Mouse (Mus musculus) forebrain, embryonic 14.5 days (tissue): Measurements from ENCODE around the gene Zfp78. TPM values are rescaled to one million over a fixed set of nuclear protein-coding genes. Genes with fewer than 3 reads are reported as not detected.

Experiments
- ATAC-seq: fragments of 200-750 bp; cut with Nextera tagmentation; 2 replicates; pipeline ENCODE4 v1.8.0; 2017; ENCODE audit warnings: mild to moderate bottlenecking, moderate library complexity
- DNase-seq: peaks from one replicate; pipeline ENCODE4 v3.0.0-alpha.2; 2015; ENCODE audit warnings: low spot score
- H3K27ac ChIP-seq: fragments of 300-500 bp; sonication (generic); 2 replicates; pipeline ENCODE4 v1.5.1; 2014; ENCODE audit warnings: low read depth, mild to moderate bottlenecking, control low read depth, low read length, moderate library complexity
- H3K27me3 ChIP-seq: fragments of 300-500 bp; sonication (generic); replicated peaks from 2 replicates; pipeline ENCODE4 v1.6.1; 2014; ENCODE audit warnings: low read length, control low read depth, mixed read lengths; ENCODE audit not compliant: control insufficient read depth, insufficient read depth
- H3K36me3 ChIP-seq: fragments of 300-500 bp; sonication (generic); 2 replicates; pipeline ENCODE4 v1.6.1; 2014; ENCODE audit warnings: low read length, control low read depth; ENCODE audit not compliant: control insufficient read depth, insufficient read depth
- H3K4me1 ChIP-seq: fragments of 300-500 bp; sonication (generic); 2 replicates; pipeline ENCODE4 v1.6.1; 2014; ENCODE audit warnings: antibody characterized with exemption, low read length, control low read depth; ENCODE audit not compliant: control insufficient read depth, insufficient read depth
- H3K4me2 ChIP-seq: fragments of 300-500 bp; sonication (generic); 2 replicates; pipeline ENCODE4 v1.6.1; 2014; ENCODE audit warnings: mild to moderate bottlenecking, control low read depth, low read length
- H3K4me3 ChIP-seq: fragments of 300-500 bp; sonication (generic); 2 replicates; pipeline ENCODE4 v1.5.1; 2014; ENCODE audit warnings: low read depth, low read length, control low read depth
- H3K9ac ChIP-seq: fragments of 300-500 bp; sonication (generic); 2 replicates; pipeline ENCODE4 v1.6.1; 2014; ENCODE audit warnings: mild to moderate bottlenecking, low read length, control low read depth, moderate library complexity
- H3K9me3 ChIP-seq: fragments of 300-500 bp; sonication (generic); replicated peaks from 2 replicates; pipeline ENCODE4 v1.6.1; 2016; ENCODE audit warnings: low read length, control low read depth, mixed read lengths; ENCODE audit not compliant: control insufficient read depth
- WGBS: fragments of 180-500 bp; shearing (Covaris S2); extraction: QIAGEN DNeasy Blood & Tissue Kit; methylation state at CpG from one replicate; pipeline ENCODE4 v1.1.7; 2014; 5-methylcytosine and 5-hydroxymethylcytosine counted together
- polyA plus RNA-seq: library from polyadenylated mRNA; unstranded; fragments of >200 nt; fragmentation: Nextera tagmentation; extraction: Ambion mirVana; gene quantifications from 2 replicates; pipeline ENCODE4 v1.2.1, GENCODE M21; 2014

The Zfp78 gene
- polyA plus RNA-seq, 1 experiment from 2014 or later = 4.5 TPM

- no peak overlapping the region for H3K4me2 ChIP-seq
- no peak overlapping the region for H3K9ac ChIP-seq
- H3K27ac ChIP-seq = no peak overlapping the region
- H3K9me3 ChIP-seq = no peaks in the 10 kb centered on the region
- H3K4me1 ChIP-seq = 0 out of 2 replicates have a peak, but pooled peaks cover 3% of the 10 kb centered on the region
- 0 out of 2 replicates have a peak, but pooled peaks cover 9% of the 10 kb centered on the region for H3K36me3 ChIP-seq
- H3K27me3 ChIP-seq = no peaks in the 10 kb centered on the region
- H3K4me3 ChIP-seq = no peak overlapping the region
- 88% methylated on average over 2 of the region's 2 CpGs for WGBS
- ATAC-seq (no peak), DNase-seq (no peak)
Observed at GRCm38 (mm10) chr7:6381431-6381830, 18.4 kb downstream of the Zfp78 start.

DNA sequence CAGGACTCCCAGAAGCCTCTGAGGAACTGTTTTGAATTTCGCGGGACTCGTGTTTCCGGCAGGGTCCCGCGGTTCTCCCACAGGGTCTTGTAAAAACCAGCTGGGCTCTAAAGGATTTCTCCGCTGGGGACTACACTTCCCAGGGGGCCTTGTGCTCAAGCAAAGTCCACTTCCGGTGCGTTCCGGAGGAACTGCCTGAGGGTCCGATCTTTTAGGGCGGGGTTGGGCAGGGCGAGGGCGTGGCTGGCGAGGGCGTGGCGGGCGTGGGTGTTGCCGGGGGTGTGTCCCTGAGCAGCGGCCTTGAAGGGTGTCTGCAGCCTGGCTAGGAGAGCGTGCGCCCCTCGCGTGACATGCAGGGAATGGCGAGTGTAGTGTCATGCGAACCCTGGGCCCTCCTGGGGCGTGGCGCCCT is 20.0 kb downstream of the Zfp78 start, which contains the start of gene Zfp28:
Zfp28 (plus strand) TSS at position 252 of the 412 bp plus-strand sequence.
- Histone ChIP-seq H3K27me3 (no peaks in the 10 kb centered on the region), H3K27ac (no peak within 1 kb of the TSS), H3K9ac (peak within 1 kb of the TSS; percentile 76), H3K36me3 (0 out of 2 replicates have a peak, but pooled peaks cover 9% of the 10 kb centered on the region), H3K4me3 (peak within 1 kb of the TSS; percentile 68), H3K4me1 (0 out of 2 replicates have a peak, but pooled peaks cover 3% of the 10 kb centered on the region), H3K4me2 (peak within 1 kb of the TSS; percentile 87), H3K9me3 (no peaks in the 10 kb centered on the region)
- ATAC-seq (peak; percentile 98), DNase-seq (peak; percentile 99)
- 0% methylated on average over 27 of the region's 28 CpGs for WGBS

DNA sequence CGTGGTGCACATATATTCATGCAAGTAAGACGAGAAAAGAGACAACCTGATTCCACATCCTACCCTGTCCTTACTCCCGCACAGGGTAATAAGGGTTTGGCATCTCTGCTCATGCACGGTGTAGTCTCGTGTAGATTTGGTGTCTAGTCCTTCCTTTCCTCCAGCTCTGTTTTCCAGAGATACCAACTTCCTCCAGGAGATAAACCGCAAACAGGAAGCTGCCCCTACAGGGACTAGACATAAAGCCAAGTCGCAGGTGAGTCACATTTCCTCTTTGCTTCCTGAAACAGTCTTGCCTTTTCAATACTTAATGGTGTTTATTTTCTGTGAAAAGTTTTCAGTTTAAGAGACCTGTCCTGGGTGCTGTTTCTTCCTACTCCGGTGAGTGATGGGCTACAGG is 20.9 kb downstream of the Zfp78 start:
- no peak overlapping the region for H3K27ac ChIP-seq
- H3K4me3 ChIP-seq = peak overlapping the region; percentile 68
- ATAC-seq = no peak
- H3K4me2 ChIP-seq = peak overlapping the region; percentile 87
- H3K27me3 ChIP-seq = no peaks in the 10 kb centered on the region
- peak overlapping the region; percentile 76 for H3K9ac ChIP-seq
- H3K4me1 ChIP-seq = 0 out of 2 replicates have a peak, but pooled peaks cover 3% of the 10 kb centered on the region
- WGBS = 79% methylated on average over 8 of the region's 8 CpGs
- H3K36me3 ChIP-seq = 0 out of 2 replicates have a peak, but pooled peaks cover 2% of the 10 kb centered on the region
- no peaks in the 10 kb centered on the region for H3K9me3 ChIP-seq
- DNase-seq = no peak

DNA sequence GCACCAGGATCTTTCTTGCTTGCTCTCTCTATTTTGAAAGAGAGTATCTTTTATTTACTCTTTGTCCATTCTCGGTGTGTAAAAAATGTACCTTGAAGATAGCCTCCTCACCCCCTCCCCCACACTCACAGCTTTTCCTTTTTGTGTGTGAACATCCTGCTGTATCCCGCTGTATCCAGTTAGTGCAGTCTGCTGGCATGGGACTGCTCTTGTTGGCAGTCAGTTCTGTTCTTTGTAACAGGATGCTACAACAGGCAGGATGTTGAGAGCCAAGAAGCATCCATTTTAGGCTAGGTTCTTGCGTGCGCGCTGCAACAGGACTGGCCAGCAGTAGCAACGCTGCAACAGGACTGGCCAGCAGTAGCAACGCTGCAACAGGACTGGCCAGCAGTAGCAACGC is 23.9 kb downstream of the Zfp78 start:
- no peaks in the 10 kb centered on the region for H3K27me3 ChIP-seq
- no peak overlapping the region for H3K9ac ChIP-seq
- peaks cover 25% of the 10 kb centered on the region for H3K36me3 ChIP-seq
- peak; percentile 34 for DNase-seq
- no peak overlapping the region for H3K27ac ChIP-seq
- WGBS = 94% methylated on average over 7 of the region's 8 CpGs
- H3K4me2 ChIP-seq = no peak overlapping the region
- H3K9me3 ChIP-seq = no peaks in the 10 kb centered on the region
- ATAC-seq = no peak
- H3K4me1 ChIP-seq = 0 out of 2 replicates have a peak, but pooled peaks cover 3% of the 10 kb centered on the region
- no peak overlapping the region for H3K4me3 ChIP-seq

GRCm38 (mm10) chr7:6388971-6389370 is 25.9 kb downstream of the Zfp78 start:
- no peak overlapping the region for H3K4me2 ChIP-seq
- no peak overlapping the region for H3K27ac ChIP-seq
- peaks cover 34% of the 10 kb centered on the region for H3K36me3 ChIP-seq
- no peaks in the 10 kb centered on the region for H3K9me3 ChIP-seq
- no peak for DNase-seq
- ATAC-seq = no peak
- no peak overlapping the region for H3K9ac ChIP-seq
- no peak overlapping the region for H3K4me3 ChIP-seq
- no peaks in the 10 kb centered on the region for H3K4me1 ChIP-seq
- H3K27me3 ChIP-seq = no peaks in the 10 kb centered on the region
- 87% methylated on average over 5 of the region's 5 CpGs for WGBS

DNA sequence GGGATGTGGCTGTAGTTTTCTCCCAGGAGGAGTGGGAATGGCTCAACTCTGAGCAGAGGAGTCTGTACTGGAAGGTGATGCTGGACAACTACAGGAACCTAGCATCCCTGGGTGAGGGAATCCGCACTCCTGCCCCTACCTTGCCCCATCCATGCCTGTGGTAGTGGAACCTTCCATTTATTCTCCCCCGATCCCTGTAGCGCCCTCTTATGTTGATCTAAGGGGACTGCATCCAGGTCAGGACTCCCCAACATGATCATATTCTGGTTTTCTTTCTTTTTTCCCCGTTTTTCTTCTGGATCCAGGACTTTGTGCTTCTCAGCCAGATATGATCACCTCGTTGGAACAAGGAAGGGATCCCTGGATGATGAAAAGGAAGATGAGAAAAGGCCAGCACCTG is 26.4 kb downstream of the Zfp78 start:
- DNase-seq (no peak), ATAC-seq (no peak)
- H3K27me3 ChIP-seq = no peaks in the 10 kb centered on the region
- H3K9me3 ChIP-seq = no peaks in the 10 kb centered on the region
- peaks cover 39% of the 10 kb centered on the region for H3K36me3 ChIP-seq
- H3K9ac ChIP-seq = no peak overlapping the region
- H3K4me3 ChIP-seq = no peak overlapping the region
- H3K4me2 ChIP-seq = no peak overlapping the region
- WGBS = 72% methylated on average over 5 of the region's 5 CpGs
- H3K27ac ChIP-seq = no peak overlapping the region
- no peaks in the 10 kb centered on the region for H3K4me1 ChIP-seq

- Histone ChIP-seq H3K9ac (peak within 1 kb of the TSS; percentile 61), H3K4me3 (peak within 1 kb of the TSS; percentile 41), H3K4me1 (no peaks in the 10 kb centered on the region), H3K36me3 (peaks cover 23% of the 10 kb centered on the region), H3K27me3 (no peaks in the 10 kb centered on the region), H3K9me3 (no peaks in the 10 kb centered on the region), H3K27ac (no peak within 1 kb of the TSS; the same call in 1 of the 2 replicates), H3K4me2 (peak within 1 kb of the TSS; percentile 59)
- DNase-seq = peak; percentile 82
- WGBS = 29% methylated on average over 25 of the region's 25 CpGs
- ATAC-seq = peak; percentile 94
Observed at GRCm38 (mm10) chr7:6397996-6398975, 35.2 kb downstream of the Zfp78 start, which contains the start of gene Smim17. Smim17 (plus strand) TSS chr7:6398715.

DNA sequence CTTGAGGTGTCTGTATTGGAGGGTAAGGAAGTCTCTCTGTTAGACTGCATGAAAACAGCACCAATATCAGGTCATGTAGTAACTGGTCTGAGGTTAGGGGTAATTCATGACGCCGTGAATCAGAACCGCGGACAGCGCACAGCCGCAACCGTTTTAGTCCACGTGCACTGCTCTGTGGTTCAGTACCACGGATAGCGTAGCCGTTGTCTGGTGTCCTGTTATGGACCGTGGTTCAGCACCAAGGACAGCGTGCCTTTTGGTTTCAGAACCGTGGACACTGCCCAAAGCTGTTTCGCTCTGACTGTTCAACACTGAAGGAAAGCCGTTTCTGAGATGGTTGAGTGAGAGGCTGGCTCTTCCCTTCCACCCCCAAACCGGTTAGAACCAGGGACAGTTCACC is 47.0 kb downstream of the Zfp78 start, which contains the start of gene Gm20715:
Gm20715 (plus strand) TSS at position 235 of the 400 bp plus-strand sequence.
- Histone ChIP-seq H3K4me2 (no peak within 1 kb of the TSS), H3K9ac (no peak within 1 kb of the TSS), H3K9me3 (no peaks in the 10 kb centered on the region), H3K36me3 (no peaks in the 10 kb centered on the region), H3K4me1 (no peaks in the 10 kb centered on the region), H3K27ac (no peak within 1 kb of the TSS), H3K4me3 (no peak within 1 kb of the TSS), H3K27me3 (no peaks in the 10 kb centered on the region)
- ATAC-seq = peak; percentile 76
- WGBS = 1% methylated on average over 17 of the region's 17 CpGs
- peak; percentile 86 for DNase-seq
